Mouse (Mus musculus): ENCODE measurements at regions not wholly inside any gene's neighbourhood (a gene's known extent, or its start where the extent isn't known, plus 50 kb on each side); places are given as distances from the start of the nearest gene placed in this dataset.

DNA sequence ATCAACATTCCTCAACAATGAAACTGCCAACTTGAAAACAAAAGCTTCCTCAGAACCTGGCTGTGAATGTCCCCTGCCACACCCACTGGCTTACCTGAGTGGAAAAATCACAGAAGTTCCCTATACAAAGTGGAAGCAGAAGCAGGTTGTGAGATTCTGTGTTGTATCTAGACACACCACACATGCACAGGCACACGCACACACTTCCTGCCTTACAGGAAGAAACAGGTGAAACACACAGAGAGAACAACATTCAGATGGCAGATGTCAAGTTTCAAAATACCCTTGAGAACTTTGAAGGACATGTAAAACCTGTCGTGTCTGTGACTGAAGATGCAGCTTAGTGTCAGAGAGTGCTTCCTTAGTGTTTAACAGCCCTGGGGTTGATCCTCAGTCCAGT is 413.5 kb upstream of the 4930412O13Rik start:
- H3K4me1 ChIP-seq (replicated peaks; ENCODE audit: control insufficient read depth, insufficient read depth, low read length): peaks cover 4% of the 10 kb centered on the region; the same call in 1 of the 2 replicates
- H3K9me3 ChIP-seq (ENCODE audit: control insufficient read depth, low read length): no peaks in the 10 kb centered on the region
- H3K27ac ChIP-seq (ENCODE audit: low read depth): no peak overlapping the region
- DNase-seq (ENCODE audit: low spot score) (no peak), ATAC-seq (replicated peaks; ENCODE audit: low FRiP score, low TSS enrichment, low read depth) (no peak)
- no peaks in the 10 kb centered on the region for H3K36me3 ChIP-seq (ENCODE audit: control insufficient read depth, insufficient read depth, low read length)
- no peak overlapping the region for H3K4me3 ChIP-seq (ENCODE audit: low read depth, low read length)
- no peak overlapping the region for H3K9ac ChIP-seq (ENCODE audit: low read length)
- WGBS: 89% methylated on average over 2 of the region's 2 CpGs
- no peak overlapping the region for H3K4me2 ChIP-seq (ENCODE audit: low read length)
- H3K27me3 ChIP-seq (replicated peaks; ENCODE audit: control insufficient read depth, insufficient read depth, low read length): no peaks in the 10 kb centered on the region

DNA sequence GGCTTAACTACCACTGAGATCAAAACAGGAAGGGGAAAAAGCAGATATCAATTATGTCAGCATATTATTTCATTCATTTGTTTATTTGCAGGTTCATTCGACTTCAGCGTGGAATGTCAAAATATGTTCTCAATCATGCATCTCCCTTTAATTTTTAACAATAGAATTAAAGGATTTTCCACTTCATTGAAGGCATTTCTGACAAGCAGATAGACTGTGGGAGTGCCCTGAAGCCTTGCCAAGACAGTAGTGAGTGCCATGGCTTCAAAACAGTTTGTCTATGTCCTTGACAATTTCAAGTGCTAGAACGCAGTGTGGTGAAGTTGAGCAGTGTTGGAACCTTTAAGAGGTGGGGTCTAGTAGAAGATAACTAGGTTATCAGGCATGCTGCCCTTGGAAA is 412.4 kb upstream of the 4930412O13Rik start:
- no peak for DNase-seq (ENCODE audit: low spot score)
- peaks cover 4% of the 10 kb centered on the region; the same call in 1 of the 2 replicates for H3K4me1 ChIP-seq (replicated peaks; ENCODE audit: control insufficient read depth, insufficient read depth, low read length)
- ATAC-seq (replicated peaks; ENCODE audit: low FRiP score, low TSS enrichment, low read depth): no peak
- H3K9me3 ChIP-seq (ENCODE audit: control insufficient read depth, low read length): no peaks in the 10 kb centered on the region
- no peak overlapping the region for H3K27ac ChIP-seq (ENCODE audit: low read depth)
- H3K9ac ChIP-seq (ENCODE audit: low read length): no peak overlapping the region
- no peak overlapping the region for H3K4me2 ChIP-seq (ENCODE audit: low read length)
- no peaks in the 10 kb centered on the region for H3K36me3 ChIP-seq (ENCODE audit: control insufficient read depth, insufficient read depth, low read length)
- no peak overlapping the region for H3K4me3 ChIP-seq (ENCODE audit: low read depth, low read length)
- 75% methylated on average over 3 of the region's 3 CpGs for WGBS
- H3K27me3 ChIP-seq (replicated peaks; ENCODE audit: control insufficient read depth, insufficient read depth, low read length): no peaks in the 10 kb centered on the region

DNA sequence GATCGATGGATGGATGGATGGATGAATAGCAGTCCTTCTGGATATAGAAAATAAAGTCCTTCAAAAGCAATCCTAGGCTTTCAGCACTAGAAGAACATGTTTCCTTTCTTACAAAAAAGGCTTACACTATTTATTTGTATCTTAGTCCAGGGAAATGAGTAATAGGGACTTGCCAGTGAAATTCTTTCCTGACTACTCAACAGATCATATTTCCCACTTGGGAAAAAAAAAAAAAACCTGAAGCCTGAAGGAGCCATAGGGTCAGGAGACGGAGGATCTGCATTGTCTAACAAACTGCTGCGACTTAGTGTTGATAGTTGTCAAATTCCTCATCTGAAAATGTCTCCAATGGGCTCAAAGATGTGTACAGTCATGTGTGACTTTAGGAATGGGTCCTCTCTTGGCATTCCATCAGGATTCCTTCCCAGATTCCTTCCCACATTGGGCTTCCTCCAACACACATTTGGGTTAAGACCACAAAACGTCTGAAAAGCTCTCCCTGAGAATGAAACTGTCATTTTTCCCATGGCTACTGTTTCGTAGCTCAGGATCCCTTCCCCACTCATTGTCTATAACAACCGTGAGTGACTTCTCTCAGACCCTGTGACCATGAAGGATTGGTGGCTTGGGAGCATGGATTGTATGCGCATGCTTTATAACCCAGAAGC is 399.2 kb upstream of the 4930412O13Rik start:
- H3K27me3 ChIP-seq (replicated peaks; ENCODE audit: control insufficient read depth, insufficient read depth, low read length): no peaks in the 10 kb centered on the region
- H3K9ac ChIP-seq (ENCODE audit: low read length): no peak overlapping the region
- no peak overlapping the region for H3K27ac ChIP-seq (ENCODE audit: low read depth)
- WGBS: 72% methylated on average over 7 of the region's 7 CpGs
- no peak for DNase-seq (ENCODE audit: low spot score)
- no peak overlapping the region for H3K4me3 ChIP-seq (ENCODE audit: low read depth, low read length)
- no peak overlapping the region for H3K4me2 ChIP-seq (ENCODE audit: low read length)
- no peaks in the 10 kb centered on the region for H3K4me1 ChIP-seq (replicated peaks; ENCODE audit: control insufficient read depth, insufficient read depth, low read length)
- ATAC-seq (replicated peaks; ENCODE audit: low FRiP score, low TSS enrichment, low read depth): no peak
- H3K9me3 ChIP-seq (ENCODE audit: control insufficient read depth, low read length): no peaks in the 10 kb centered on the region
- no peaks in the 10 kb centered on the region for H3K36me3 ChIP-seq (ENCODE audit: control insufficient read depth, insufficient read depth, low read length)

DNA sequence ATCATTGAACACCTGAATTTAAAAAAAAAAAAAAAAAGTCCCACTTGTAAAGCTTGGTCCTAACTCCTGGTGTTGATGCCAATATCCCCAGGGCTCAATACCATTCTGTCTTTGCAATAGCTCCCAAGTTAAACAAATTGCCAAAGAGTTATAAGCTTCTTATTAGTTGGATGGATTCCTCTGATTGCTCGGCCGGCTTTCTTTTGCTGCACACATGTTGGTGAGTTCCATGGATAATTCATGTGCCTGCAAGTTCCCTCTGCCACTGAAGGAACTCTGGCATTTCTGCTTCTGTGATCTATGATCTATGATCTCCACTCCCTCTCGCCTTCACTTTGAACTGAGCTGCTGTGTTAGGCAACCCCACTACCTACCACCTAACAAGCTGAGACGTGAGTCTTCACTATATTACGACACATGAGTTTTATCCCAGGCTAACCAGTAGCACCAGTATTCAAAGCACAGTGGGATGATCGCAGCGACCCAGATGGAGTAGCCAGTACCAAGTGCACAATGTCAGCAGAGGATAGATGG is 393.6 kb upstream of the 4930412O13Rik start:
- H3K4me2 ChIP-seq (ENCODE audit: low read length): no peak overlapping the region
- H3K27me3 ChIP-seq (replicated peaks; ENCODE audit: control insufficient read depth, insufficient read depth, low read length): no peaks in the 10 kb centered on the region
- no peak overlapping the region for H3K27ac ChIP-seq (ENCODE audit: low read depth)
- H3K4me1 ChIP-seq (replicated peaks; ENCODE audit: control insufficient read depth, insufficient read depth, low read length): no peaks in the 10 kb centered on the region
- DNase-seq (ENCODE audit: low spot score) (no peak), ATAC-seq (replicated peaks; ENCODE audit: low FRiP score, low TSS enrichment, low read depth) (no peak)
- H3K36me3 ChIP-seq (ENCODE audit: control insufficient read depth, insufficient read depth, low read length): no peaks in the 10 kb centered on the region
- no peak overlapping the region for H3K4me3 ChIP-seq (ENCODE audit: low read depth, low read length)
- no peaks in the 10 kb centered on the region for H3K9me3 ChIP-seq (ENCODE audit: control insufficient read depth, low read length)
- WGBS: 79% methylated on average over 7 of the region's 7 CpGs
- H3K9ac ChIP-seq (ENCODE audit: low read length): no peak overlapping the region

DNA sequence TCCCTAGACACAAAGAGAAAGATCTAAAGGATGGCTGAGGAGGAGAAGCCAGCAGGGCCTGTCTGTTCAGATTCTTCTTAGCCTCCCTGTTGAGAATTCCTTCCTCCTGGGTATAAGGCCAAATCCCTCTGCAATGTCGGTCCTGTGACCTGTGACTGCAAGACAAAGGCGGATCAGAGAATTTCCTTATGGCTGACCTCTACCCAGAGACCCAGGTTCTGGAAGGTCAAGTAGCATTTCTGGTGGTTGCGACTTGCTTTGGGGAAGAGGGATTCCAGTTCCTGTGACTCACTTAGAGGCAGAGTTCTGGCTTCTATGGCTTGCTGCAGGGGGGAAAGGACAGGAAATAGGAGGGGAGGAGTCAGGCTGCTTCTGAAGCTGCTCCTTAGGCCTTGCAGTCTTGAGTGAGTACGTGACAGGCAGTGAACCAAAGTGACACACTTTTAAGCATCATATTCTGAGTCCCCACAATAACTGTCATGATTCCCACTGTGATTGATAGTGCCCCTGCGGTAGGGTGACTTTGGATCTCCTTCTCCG is 387.4 kb upstream of the 4930412O13Rik start:
- no peaks in the 10 kb centered on the region for H3K27me3 ChIP-seq (replicated peaks; ENCODE audit: control insufficient read depth, insufficient read depth, low read length)
- no peaks in the 10 kb centered on the region for H3K9me3 ChIP-seq (ENCODE audit: control insufficient read depth, low read length)
- DNase-seq (ENCODE audit: low spot score) (no peak), ATAC-seq (replicated peaks; ENCODE audit: low FRiP score, low TSS enrichment, low read depth) (no peak)
- no peak overlapping the region for H3K9ac ChIP-seq (ENCODE audit: low read length)
- H3K4me1 ChIP-seq (replicated peaks; ENCODE audit: control insufficient read depth, insufficient read depth, low read length): no peaks in the 10 kb centered on the region
- H3K4me2 ChIP-seq (ENCODE audit: low read length): no peak overlapping the region
- no peak overlapping the region for H3K4me3 ChIP-seq (ENCODE audit: low read depth, low read length)
- no peaks in the 10 kb centered on the region for H3K36me3 ChIP-seq (ENCODE audit: control insufficient read depth, insufficient read depth, low read length)
- no peak overlapping the region for H3K27ac ChIP-seq (ENCODE audit: low read depth)
- 54% methylated on average over 6 of the region's 6 CpGs for WGBS

DNA sequence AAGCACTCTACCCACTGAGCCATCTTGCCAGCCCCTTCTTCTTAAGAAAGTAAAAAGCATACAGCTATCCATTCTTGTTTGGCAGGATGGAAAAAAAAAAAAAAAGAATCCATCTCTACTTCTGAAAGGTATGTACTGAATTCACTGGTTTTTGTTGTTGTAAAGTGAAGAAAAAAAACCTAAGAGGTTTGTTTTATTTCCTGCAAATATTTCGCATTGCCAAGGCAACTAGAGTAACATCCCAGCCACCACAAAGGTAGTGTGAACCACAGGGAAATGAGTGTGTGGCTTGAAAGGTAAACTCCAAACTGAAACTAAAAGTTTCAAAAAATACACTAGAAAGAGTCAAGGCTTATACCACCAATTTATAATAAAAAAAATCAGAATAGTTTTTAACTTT is 361.0 kb upstream of the 4930412O13Rik start:
- 90% methylated on average over 1 of the region's 1 CpGs for WGBS
- H3K9me3 ChIP-seq (ENCODE audit: control insufficient read depth, low read length): no peaks in the 10 kb centered on the region
- H3K4me2 ChIP-seq (ENCODE audit: low read length): no peak overlapping the region
- H3K9ac ChIP-seq (ENCODE audit: low read length): no peak overlapping the region
- no peak overlapping the region for H3K27ac ChIP-seq (ENCODE audit: low read depth)
- H3K27me3 ChIP-seq (replicated peaks; ENCODE audit: control insufficient read depth, insufficient read depth, low read length): no peaks in the 10 kb centered on the region
- ATAC-seq (replicated peaks; ENCODE audit: low FRiP score, low TSS enrichment, low read depth) (no peak), DNase-seq (ENCODE audit: low spot score) (no peak)
- H3K4me1 ChIP-seq (replicated peaks; ENCODE audit: control insufficient read depth, insufficient read depth, low read length): no peaks in the 10 kb centered on the region
- no peak overlapping the region for H3K4me3 ChIP-seq (ENCODE audit: low read depth, low read length)
- H3K36me3 ChIP-seq (ENCODE audit: control insufficient read depth, insufficient read depth, low read length): no peaks in the 10 kb centered on the region

DNA sequence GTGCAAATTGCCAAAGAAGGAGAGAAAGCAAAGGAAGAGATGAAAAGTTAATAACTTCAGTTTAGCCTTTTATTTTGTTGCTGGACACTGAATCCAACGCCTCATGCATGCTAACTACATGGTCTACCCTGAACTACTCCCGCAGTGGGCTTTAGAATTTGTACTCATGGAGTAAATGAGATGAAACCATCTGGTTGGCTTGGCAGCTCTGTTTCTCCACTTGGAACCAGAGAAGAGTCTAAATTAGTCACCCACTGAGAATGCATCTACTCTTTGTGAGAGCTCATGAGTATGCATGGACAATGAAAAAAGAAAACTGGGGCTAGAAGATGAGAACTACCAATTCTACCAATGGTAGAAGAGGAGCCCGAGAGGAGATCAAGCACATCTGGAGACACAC is 355.1 kb upstream of the 4930412O13Rik start:
- Histone ChIP-seq H3K36me3 (ENCODE audit: control insufficient read depth, insufficient read depth, low read length) (no peaks in the 10 kb centered on the region), H3K4me1 (replicated peaks; ENCODE audit: control insufficient read depth, insufficient read depth, low read length) (no peaks in the 10 kb centered on the region), H3K27me3 (replicated peaks; ENCODE audit: control insufficient read depth, insufficient read depth, low read length) (no peaks in the 10 kb centered on the region), H3K4me3 (ENCODE audit: low read depth, low read length) (no peak overlapping the region), H3K9me3 (ENCODE audit: control insufficient read depth, low read length) (no peaks in the 10 kb centered on the region), H3K27ac (ENCODE audit: low read depth) (no peak overlapping the region), H3K9ac (ENCODE audit: low read length) (no peak overlapping the region), H3K4me2 (ENCODE audit: low read length) (no peak overlapping the region)
- ATAC-seq (replicated peaks; ENCODE audit: low FRiP score, low TSS enrichment, low read depth): no peak
- DNase-seq (ENCODE audit: low spot score): no peak
- WGBS: 88% methylated on average over 3 of the region's 3 CpGs

DNA sequence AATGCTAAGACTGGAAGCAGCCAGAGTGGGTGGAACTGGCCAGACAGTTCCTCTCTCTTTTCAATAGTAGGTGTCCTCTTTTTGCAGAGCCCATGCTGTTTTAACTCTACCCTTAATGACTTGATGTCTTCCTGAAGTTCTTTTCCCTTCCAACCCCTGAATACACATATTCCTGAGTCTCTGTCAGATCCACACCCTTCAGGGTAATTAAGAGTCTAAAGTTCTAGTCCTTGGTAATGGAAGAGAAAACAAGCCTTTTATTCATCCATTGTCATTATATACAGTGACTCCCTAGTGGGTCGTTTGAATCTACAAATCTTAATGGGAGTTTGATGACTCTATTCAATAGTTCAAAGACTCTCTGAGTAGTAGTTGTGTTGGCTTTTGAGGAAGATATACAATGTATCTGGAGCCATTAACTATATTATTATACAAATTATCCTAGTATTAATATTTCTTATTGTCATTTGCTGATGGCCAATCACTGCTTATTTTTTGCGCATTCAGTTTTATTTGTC is 345.9 kb upstream of the 4930412O13Rik start:
- H3K4me1 ChIP-seq (replicated peaks; ENCODE audit: control insufficient read depth, insufficient read depth, low read length): no peaks in the 10 kb centered on the region
- DNase-seq (ENCODE audit: low spot score) (no peak), ATAC-seq (replicated peaks; ENCODE audit: low FRiP score, low TSS enrichment, low read depth) (no peak)
- H3K4me2 ChIP-seq (ENCODE audit: low read length): no peak overlapping the region
- H3K9me3 ChIP-seq (ENCODE audit: control insufficient read depth, low read length): no peaks in the 10 kb centered on the region
- no peak overlapping the region for H3K4me3 ChIP-seq (ENCODE audit: low read depth, low read length)
- no peak overlapping the region for H3K27ac ChIP-seq (ENCODE audit: low read depth)
- H3K9ac ChIP-seq (ENCODE audit: low read length): no peak overlapping the region
- 86% methylated on average over 2 of the region's 2 CpGs for WGBS
- no peaks in the 10 kb centered on the region for H3K27me3 ChIP-seq (replicated peaks; ENCODE audit: control insufficient read depth, insufficient read depth, low read length)
- H3K36me3 ChIP-seq (ENCODE audit: control insufficient read depth, insufficient read depth, low read length): no peaks in the 10 kb centered on the region

Data from intestine, embryonic 14.5 days (tissue).